Mouse (Mus musculus) spleen, adult 18-20 months (tissue): ENCODE results near the gene Camk1d.

Experiments
- DNase-seq, 2 experiments: peaks; one replicate each; pipeline ENCODE4 v3.0.0; 2022; ENCODE audit warnings: mixed read lengths in 2 of 2

Camk1d gene

DNA sequence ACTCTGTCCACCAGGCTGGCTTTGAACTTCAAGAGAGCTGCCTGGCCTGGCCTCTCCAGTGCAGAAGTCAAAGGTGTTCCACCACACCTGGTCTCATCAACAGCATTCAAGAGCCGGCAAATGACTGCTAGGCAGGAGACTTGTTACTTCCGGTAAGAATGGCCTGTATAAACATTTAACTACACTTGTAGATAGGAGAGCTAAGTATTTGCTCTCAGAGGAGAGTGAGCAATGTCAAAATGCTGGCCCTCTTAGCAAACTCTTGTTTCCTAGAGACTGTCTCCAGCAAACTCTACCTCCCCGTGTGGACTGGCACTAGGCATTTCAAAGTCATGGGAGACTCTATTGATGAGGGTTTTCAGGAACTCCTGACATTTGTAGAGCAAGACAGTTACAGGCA is 56.3 kb downstream of the Camk1d start:
- DNase-seq = no peak

DNA sequence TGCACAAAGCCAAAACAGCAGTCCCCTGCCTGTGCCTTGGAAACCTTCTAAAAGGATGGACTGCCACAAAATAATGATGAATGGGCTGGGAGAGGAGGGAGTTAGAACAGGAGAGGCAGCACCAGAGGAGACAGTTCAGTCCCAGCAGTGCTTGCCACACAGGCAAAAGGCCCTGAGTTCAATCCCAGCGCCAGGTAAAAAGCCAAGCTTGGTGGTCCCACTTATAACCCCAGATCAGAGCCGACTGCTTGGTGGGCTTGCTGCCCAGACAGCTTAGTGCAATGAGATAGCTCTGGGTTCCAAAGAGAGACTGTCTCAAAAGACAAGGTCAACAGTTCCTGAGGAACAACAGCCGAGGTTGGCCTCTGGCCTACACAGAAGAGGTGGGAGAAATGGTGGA is 58.0 kb downstream of the Camk1d start:
- no peak for DNase-seq

DNA sequence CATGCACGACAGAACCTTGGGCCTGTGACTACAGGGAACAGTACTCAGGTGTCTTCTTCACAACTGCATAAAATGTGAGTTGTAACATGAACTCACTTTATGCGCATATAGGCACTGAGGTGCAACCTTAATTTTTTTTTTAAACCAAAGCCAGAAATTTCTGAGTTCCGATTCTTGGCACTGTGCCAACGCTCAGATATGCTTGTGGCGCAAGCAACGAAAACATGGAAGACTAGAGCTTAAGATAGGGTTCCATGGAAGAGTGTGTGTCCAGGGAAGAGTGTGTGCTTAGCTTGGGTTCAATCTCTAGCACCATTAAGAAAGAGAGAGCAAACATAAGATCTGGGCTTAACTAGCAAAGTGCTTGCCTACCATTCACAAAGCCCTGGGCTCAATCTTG is 62.2 kb downstream of the Camk1d start:
- DNase-seq = no peak

DNA sequence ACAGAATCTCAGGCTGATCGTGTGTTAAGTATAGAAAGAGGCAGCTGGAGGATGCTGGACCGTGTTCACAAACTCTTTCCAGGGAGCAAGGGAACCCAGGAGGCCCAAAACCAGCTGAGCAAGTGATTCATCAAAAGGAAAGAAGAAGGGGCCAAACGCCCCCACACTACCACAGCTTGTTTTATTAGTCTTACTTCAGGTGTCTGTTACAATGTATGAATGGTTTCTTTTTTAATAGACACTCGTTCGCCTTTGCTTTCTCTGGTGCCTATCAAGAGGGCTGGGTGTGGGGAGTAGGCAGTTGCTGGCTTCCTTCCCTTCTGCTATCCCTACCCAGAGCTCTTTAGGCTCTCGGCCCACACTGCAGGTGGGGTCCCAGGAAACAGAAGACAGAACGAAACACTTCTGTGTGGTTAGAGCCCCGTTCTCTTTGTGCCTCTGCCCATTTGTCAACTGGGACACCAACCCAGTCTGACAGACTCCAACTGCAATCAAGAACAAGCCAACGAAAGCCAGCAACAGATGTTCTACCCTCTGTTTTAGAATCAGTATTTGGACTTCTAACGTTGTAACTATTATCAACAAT is 62.9 kb downstream of the Camk1d start:
- DNase-seq = no peak

DNA sequence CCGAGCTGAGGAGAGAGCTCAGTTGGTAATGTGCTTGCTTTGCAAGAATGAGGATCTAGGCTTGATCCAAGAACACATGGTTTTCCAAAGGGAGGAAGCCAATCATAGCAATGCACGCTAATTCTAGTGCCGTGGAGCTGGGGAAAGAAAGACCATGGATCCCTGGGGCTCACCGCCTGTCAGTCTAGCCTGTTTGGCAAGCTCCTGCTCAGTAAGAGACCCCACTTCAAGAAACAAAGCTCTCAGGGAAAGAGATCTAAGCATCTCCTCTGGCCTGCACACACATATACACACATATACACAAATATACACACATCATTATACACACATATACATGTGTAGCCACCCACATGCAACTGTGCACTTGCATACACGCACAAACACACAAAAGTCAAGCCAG is 65.1 kb downstream of the Camk1d start:
- DNase-seq = no peak

DNA sequence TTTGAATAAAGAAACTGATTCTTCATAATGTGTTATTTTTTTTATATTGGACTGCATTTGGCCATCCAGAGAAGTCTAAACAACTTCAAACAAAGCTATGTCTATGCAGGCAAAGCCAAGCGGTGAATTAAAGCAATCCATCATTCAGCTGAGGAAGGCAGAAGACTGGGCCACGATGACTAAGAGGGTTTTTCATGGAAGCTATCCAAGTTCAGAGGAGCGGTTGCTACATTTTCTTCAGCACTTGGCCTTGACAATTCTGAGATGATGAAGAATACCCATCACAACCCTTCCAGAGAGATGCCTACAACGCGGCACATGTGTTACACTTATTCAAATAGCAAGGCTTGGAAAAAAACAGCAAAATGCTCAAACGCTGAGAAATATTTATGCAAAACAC is 65.6 kb downstream of the Camk1d start:
- no peak for DNase-seq

DNA sequence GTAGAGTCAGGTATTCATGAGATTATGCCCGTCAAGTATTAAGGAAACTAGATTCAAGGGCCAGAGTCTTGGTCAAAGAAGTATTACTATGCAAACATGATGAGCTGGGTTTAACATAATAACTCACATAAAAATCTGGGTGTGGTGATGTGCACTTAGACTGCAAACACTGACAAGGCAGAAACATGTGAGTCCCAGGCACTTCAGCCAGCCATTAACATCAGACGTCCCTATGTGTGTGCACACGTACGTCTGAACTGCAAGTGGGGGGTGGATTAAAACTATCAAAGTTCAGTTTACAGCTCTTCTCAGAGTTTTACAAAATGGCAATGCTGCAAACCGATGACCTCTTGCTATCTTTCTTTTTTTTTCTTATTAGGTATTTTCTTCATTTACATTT is 68.0 kb downstream of the Camk1d start:
- no peak for DNase-seq

DNA sequence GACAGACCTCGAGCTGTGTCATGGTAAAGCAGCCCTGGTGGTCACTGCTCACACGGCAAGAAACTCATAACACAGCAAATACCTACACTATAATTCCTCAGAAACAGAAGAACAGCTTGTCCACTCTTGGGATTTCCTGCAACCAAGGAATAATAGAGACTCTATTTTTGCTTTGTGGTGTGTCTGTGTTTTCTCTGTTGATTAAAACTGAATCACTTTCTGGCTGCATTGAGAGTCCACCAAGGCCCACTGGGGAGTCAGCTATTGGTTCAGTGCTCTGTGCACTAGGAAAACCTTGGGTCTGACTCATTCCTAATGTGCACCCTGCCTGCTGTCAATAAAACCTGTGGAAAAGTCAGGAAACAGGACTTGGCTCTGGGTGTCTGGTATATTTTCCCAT is 68.7 kb downstream of the Camk1d start:
- no peak for DNase-seq

DNA sequence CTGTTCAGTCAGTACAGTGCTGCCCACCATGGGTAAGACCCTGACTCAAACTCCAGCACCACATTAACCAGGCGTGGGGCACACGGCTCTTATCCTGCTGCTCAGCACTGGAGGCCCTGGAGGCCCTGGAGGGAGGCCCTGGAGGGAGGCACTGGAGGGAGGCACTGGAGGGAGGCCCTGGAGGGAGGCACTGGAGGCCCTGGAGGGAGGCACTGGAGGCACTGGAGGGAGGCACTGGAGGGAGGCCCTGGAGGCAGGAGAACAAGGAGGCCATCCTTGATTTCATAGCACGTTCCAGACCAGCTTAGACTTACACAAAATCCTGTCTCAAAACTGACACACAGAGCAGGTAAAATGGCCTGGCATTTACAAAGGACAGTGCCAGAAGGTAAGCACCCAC is 70.4 kb downstream of the Camk1d start:
- no peak for DNase-seq

DNA sequence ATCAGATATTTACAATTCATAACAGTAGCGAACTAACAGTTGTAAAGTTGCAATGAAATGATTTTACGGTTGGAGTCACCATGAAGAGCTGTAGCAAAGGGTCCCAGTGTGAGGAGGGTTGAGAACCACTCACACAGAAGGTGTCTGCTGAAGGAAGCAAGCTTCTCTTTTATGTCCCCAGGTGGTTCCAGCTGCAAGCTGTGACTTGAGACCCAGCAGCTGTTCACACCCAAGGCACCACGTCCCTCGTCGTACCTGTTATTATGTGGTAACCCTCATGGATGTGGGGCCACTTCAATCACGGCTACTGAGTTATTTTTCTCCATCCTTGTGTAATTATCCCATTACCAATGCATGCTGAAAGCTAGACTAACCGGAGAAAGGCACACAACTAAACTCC is 71.1 kb downstream of the Camk1d start:
- DNase-seq = no peak

DNA sequence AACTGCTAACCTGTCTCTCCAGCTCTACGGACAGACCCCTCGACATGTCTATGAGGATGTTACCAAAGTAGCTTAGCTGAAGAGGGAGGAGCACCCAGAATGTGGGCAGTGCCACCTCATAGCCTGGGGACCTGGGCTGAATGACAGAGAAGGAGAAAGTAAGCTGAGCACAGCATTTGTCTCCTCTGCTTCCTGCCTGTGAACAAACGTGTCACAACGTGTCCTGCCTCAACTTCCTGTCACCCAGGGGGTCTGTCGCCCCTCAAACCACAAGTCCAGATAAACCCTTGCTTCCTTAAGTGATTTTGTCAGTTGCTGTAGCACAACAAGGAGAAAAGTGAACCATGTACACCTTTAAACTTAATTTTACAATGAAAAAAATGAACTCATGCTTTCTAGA is 71.7 kb downstream of the Camk1d start:
- DNase-seq = peak in 1 of 2 experiments; percentile 13

DNA sequence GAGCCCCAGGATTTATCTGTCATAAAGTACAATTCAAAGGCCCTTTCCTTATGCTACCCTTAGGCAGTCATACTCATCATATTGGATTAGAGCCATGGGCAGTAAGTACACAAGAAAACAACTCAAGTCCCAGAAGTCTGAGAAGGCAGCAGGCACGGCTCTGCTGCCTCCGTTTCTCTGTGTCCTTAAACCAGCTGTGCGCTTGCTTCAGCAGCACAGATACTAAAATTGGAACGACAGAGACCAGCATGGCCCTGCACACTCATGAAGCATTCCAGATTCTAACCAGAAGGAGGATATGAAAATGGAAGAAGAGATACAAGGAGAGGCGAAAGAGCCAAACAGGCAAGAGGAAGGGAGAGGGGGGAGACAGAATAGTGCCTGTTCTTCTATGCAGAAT is 72.6 kb downstream of the Camk1d start:
- no peak for DNase-seq

DNA sequence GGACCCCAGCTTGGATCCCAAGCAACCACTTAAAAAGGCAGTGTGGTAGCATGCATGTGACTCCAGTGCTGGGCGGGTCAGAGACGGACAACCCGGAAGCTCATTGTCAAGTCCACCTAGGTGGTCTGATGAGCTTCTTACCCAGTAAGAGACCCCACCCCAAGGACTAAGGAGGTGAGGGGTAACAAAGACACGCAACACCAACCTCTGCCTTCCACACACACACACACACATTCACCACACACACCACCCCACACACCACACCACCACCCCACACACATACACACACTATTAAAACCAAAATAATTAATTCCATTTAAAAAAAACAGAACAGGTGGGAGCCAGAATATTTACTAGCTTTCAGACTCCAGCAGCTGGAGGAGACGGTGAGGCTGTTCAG is 73.7 kb downstream of the Camk1d start:
- no peak for DNase-seq

DNA sequence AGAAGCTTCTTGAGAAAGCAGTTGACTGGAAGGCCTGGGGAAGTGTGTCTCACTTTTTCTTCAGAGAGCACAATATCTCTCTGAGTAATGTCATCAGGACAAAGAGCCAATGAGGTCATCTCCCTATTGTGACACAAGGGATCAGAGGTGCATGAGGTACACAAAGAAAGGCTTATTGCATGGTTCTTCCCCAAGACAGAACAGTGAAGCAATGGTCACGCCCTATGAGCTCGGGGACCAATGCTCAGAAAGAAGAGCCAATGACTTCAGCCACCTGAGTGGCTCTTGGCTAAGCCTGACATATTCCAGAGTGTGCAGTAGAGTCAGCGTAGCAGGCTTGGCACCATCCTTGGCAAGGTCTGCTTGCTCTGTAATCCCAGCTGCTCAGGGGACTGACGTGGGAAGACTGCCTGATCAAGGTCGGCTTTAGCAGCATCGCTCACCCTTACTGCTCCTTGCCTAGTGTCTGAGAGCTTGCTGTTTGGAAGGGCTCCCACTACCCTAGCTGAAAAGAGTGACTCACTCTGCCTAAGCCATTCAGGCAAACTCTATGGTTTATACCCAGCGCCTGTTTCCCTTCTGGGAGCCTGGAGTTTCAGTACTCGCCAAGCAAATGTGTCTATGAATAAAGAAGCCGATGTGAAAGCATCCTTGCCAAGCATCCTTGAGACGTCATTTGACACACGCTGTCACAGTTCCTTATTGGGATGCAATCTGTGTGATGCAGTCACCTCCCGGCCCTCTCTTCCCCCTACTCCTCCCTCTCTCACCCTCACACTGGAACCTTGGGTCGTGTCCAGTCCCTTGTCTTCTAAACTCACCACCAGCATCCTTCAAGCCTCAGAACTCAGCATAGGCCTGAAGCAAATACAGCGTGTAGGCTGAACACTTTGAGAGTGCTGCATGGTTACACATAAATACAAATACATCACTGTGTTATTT is 77.2 kb downstream of the Camk1d start:
- DNase-seq = no peak

DNA sequence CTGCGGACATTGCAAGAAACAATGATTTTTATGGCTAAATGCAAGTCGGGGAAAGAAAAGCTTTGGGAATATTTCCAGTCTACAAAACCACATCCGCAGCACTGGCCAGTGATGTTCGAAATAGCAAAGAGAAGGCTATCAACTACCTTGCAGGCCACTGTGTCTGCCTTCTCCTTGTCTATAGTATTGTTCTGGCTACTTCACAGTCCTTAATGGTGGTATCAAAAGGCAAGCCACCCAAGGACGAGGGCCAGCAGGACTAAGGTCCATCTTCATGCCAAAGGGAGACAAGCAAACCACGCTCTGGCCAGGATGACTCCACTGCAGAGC is 82.0 kb downstream of the Camk1d start:
- DNase-seq = no peak

DNA sequence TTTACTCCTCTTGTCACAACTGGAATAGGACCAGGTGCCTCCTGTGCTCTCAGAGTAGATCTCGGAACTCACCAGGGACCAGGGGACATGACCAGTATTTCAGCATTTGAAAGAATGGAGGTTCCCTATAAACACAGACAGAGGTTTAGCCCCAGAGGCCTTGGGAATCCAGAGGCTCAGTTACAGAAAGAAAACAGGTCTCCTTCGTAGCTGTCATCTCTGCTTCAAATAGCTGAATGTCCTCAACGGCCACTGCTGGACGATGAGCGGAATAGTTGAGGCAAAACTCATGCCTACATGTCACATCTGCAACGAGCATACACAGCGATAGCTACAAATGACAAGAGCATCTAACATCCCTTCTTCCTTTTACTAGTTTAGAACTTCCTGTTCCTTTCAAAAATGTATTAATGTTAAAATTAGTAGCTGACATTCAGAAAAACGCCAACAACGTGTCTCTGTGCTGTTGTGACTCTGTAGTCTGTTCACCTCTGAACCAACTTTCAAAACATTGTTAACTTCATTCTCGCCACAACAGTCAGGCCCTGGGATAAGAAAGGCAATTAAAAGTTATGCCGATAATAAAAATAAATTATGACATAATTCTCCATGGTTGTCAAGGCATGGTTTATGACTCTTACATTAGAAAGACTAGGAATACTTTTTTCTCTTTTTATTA is 82.5 kb downstream of the Camk1d start:
- no peak for DNase-seq

DNA sequence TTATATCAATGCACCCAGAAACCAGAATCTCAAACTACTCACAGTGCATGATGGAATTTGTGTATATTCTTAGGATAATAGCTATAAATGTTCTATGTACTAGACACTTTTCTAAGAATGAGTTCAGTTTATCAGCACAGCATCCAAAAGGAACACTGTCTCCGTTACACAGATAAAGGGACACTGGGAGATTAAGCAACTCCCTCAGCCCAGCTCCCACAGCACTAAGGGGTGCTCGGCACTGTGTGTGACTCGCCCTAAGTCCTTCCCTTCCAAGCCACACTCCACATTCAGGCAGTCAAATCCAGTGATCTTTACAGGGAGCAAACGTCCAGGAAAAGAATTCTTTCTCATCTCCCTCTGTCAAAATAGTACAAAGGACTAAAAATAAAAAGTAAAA is 83.6 kb downstream of the Camk1d start:
- no peak for DNase-seq

DNA sequence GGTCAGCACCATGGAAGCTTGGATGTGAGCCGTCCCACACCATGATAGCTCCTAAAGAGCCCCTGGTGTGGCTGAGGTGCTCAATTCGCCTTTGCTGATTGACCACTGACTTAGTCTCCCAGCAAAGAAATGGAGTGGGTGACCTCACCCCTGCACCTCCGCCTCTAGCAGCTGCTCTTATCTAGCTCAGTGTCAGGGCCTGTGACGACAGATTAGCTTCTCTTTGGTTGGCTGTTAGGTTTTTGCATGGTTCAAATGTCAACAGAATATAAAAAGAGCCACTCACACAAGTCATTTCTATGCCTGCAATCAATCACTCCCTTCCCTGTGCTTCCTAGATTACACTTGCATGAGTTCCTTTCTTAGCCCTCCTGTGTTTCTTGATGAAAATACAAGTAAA is 89.9 kb downstream of the Camk1d start:
- no peak for DNase-seq

DNA sequence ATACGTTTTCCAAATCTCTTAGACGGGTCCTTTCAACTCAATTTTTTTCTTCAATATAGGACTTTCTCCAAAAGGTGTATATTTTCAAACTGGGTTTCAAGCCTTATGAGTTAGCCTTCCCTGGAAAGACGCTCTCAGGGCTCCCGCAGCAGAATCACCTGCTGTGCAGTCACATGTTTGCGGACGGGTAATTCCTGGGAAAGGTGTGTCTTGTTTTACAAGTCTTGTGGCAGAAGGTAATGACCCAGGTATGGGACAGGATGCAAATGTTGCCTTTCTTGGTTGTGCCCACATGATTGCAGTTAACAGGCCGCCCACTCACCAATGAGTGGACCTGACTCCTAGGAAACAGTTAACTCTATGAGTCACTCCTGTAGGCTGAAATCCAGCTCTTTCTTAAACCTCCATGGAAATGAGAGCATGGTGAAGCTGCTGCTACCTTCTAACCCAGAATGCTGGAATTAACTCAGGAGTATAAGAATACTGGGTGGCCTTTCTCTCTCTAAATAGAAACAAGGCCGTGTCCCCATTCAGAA is 95.9 kb downstream of the Camk1d start:
- DNase-seq = no peak

DNA sequence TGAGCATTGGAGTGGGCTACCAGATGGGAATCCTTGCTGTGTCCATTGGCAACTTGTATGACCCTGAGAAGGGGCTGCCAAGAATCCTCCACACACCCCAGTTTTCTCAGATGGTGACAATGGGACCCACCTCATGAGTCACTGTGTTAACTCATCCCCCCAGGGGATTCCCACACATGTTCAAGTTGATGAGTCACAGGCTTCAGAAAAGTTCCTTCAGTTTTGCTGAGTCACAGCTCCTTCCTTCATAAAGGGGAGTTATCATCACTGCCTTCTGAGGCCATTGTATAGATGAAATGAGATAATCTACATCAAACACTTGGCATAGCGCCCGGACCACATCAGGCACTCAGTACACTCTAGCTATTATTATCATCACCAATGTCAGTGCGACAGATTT is 99.4 kb downstream of the Camk1d start:
- no peak for DNase-seq

DNA sequence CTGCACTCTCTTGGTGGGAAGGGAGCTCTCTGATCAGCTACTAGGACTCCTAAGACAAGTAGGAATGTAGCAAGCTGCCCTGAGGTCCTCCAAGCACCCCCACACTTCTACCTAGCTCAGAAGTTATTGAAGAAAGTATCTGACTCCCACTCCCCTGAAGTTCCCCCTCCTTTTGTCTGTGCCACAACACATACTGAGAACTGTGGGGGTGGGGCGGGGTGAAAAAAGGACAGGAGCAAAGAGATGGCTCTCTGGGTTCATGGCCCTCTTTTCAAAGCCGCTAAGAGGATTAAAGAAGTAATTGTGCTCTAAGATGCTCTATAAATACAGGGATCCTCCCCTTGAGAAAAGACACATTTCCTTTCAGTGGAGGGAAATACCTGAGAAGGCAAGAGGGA is 100.0 kb downstream of the Camk1d start:
- DNase-seq = no peak

DNA sequence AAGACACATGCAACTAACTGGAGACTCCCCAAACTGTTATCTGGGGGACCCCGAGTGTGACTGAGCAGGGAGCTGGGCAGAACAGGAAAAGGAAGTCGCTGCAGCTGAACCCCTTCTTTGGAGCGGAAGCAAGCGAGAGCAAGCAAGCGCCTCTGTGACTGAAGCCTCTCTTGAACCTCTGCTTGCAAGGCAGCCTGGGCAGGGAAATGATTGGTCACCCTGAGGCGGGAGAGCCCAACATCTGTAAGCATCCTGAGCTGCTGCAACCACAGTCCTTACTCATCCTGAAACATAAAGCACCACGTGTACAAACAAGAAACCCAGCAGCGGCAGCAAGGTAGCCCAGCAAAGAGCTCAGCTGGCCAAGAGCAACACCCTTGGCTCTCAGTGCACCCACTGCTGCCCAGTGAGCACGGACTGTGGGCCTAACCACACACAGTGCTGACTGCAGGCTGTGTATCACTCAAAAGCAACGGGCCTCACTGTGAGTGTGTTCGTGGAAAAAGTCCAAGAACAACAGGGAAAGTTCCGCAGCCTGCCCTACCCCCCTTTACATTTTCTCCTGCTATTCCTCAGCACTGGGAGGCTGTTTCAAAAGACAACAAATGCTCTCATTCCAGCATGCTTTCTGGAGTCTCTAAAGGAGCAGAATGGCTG is 100.5 kb downstream of the Camk1d start:
- peak; percentile 21 to 33 for DNase-seq

DNA sequence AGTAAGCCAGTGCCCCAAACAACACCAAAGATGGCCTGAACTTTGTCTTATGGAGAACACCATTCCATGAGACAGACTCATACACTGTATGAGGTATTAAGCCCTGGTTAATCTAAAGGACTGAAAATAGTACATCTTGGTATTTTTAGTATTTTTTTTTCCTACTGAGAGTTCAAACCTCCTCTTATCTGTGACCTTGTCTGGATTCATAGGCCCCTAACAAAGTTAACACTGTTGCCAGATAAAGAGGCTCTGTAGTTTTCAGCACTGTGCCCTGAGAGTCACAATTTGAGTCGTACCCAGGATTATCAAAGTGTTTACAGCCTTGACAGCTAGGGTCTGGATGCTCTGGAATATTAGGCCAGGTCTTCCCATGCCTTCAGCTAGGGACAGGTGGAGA is 102.7 kb downstream of the Camk1d start:
- DNase-seq = no peak
